Mouse (Mus musculus) CD8-positive naive resting alpha-beta T cell, adult 2 months (primary cell): ENCODE results near the gene Syce2.
"Not testable (repeated sequence)": the region's sequence is repeated elsewhere in the genome, so short reads cannot be mapped to it uniquely, and the experiment has no call there.

ENCODE experiments used
- DNase-seq, 2 experiments: peaks; one replicate each; pipeline ENCODE4 v3.0.0; 2022; ENCODE audit warnings: low read depth in 2 of 2, low spot score in 2 of 2

Syce2 gene

DNA sequence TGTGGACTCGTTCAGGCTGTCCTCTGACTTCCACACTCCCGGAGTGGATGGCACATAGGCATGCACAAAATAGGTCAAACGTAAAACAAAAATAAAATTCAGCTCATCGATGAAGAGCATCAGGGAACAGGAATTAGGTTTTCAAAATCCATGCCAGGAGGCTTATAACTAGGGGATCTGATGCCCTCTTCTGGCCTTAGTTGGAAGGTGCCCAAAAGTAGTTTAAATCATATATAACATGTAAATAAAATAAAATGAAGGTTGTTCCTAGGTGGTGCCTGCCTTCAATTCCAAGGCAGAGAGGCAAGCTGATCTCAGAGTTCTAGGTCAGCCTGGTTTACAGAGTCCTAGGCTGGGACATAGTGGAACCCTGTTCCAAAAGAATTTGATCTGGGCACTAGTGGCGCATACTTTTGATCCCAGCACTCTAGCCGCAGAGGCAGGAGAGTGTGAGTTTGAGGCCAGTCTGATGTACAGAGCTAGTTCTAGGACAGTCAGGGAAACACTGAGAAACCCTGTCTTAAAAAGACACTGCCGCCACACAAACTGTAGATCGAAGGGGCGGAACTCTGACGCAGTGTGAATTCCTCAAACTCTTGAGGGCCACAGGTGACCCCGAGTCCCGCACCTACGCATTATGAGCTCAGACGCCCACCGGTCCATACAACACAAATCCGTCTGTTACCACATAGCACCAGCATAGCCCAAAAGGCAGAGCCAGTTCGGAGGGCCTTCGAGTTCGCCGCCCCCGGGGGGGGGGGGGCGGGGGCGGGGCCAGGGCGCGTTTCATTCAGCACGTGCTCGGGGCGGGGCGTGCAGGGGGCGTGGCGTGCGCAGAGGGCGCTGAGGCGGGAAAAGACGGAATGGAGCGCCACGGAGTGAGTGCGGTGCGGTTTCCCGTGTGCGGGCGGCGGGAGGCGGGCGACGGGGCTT is at the start of gene Syce2:
Gene Syce2 (plus strand): TSS at position 736 of the 933 bp plus-strand sequence.
- DNase-seq, result peak; percentile 66 to 80

DNA sequence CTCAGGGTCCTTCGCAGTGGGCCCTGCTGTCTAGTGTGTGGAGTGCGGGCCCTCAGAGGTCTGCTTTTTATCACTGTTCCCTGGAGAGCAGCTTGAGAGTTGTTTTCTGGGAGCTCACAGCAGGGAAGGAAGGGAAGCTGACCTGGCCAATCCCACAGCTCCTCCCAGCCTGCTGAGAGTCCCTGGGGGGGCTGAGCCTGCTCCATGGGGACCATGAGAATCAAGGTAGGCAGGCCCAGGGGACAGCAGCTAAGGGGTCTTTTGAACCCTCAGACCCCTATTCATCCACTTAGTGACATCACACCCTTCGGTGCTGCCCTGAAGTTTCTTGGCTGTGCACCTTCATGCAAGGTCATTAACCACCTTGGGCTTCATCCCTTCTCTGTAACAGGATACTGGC is 49.2 kb upstream of the Syce2 start, which contains the start of gene Dand5:
Gene Dand5 (minus strand): TSS at position 101 of the 400 bp plus-strand sequence.
- DNase-seq, result no peak

DNA sequence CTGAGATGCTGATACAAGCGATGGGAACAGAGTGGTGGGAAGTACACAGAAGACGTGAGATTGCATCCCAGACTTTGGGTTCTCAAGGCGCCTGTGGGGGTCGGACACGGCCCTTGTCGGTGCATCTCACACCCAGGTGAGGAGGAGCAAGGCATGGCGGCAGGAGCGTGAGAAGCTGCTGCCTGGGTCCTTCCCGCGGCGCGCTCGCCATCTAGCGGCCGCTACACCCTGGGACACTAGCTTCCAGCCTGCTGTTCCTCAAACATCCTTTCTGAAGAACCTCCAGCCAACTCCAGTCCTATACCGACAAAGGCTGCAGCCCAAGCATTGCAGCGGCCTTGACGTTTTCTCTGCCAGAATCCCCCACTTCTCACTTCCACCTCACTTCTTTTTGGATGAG is 48.3 kb upstream of the Syce2 start:
- peak; percentile 48 to 58 for DNase-seq

GRCm38 (mm10) chr8:84825636-84826035 is 46.3 kb upstream of the Syce2 start:
- DNase-seq, result peak in 1 of 2 experiments; percentile 51

DNA sequence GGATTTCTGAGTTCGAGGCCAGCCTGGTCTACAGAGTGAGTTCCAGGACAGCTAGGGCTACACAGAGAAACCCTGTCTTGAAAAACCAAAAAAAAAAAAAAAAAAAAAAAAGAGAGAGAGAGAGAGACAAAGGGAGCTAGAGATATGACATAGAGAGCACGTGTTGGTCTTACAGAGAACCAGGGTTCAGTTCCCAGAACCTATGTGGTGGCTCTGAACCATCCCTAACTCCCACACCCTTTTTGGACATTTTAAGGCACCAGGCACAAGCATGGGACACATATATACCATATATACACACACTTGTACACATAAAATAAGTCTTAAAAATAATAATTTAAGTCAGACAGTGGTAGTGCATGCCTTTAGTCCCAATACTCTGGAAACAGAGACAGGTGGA is 45.4 kb upstream of the Syce2 start:
- not testable (repeated sequence) for DNase-seq

DNA sequence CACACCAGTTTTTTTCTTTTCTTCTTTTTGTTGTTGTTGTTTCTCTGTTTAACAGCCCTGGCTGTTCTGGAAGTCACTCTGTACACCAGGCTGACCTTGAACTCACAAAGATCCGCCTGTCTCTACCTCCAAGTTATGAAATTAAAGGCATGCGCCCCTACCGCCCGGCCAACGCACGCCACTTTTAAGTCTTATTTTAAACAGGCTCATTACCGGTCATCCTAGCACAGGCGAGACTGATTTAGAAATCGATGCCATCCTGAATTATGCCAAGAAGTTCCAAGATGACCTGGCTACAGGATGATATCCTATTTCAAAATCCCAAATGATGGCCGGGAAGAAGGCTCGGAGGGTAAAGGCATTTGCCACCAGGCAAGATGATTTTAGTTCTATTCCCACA is 40.4 kb upstream of the Syce2 start, which contains the start of gene Gadd45gip1:
Gene Gadd45gip1 (plus strand): TSS at position 33 of the 400 bp plus-strand sequence.
- DNase-seq, result peak in 1 of 2 experiments; percentile 70

GRCm38 (mm10) chr8:84832034-84832717 is 39.7 kb upstream of the Syce2 start:
- peak; percentile 73 to 83 for DNase-seq

- DNase-seq, result no peak
Observed at GRCm38 (mm10) chr8:84832759-84833742, 38.9 kb upstream of the Syce2 start.

DNA sequence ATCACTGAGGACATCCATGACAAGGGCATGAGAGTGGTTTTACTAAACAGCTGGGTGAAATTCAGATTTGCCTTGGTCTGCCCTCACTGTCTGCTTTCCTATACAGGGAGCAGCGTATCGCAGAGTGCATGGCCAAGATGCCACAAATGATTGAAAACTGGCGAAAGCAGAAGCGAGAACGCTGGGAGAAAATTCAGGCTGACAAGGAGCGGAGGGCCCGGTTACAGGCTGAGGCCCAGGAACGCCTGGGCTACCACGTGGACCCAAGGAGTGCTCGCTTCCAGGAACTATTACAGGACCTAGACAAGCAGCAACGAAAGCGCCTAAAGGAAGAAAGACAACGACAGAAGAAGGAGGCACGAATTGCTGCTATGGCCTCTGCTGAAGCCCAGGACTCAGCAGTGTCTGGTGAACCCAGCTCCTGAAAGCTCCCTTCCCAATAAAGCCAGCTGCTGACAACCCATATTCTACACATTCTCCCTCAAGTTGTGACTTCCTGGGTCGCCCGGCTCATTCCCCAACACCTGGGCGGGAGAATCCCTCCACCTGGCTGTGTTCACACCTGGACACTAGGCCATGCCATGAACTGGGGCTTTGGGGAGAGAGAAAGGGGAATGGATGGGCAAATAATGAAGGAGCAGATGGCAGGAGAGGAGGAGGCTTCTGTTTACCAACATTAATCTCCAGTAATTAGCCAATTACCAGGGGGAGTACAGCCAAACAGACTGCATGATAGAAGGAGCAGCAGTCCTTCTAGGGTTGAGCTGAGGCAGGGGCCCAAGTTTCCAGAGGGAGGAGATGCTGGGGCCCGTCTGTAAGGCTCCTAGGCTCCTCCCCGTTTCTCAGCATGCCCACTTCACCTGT is 37.7 kb upstream of the Syce2 start:
- DNase-seq, result no peak

DNA sequence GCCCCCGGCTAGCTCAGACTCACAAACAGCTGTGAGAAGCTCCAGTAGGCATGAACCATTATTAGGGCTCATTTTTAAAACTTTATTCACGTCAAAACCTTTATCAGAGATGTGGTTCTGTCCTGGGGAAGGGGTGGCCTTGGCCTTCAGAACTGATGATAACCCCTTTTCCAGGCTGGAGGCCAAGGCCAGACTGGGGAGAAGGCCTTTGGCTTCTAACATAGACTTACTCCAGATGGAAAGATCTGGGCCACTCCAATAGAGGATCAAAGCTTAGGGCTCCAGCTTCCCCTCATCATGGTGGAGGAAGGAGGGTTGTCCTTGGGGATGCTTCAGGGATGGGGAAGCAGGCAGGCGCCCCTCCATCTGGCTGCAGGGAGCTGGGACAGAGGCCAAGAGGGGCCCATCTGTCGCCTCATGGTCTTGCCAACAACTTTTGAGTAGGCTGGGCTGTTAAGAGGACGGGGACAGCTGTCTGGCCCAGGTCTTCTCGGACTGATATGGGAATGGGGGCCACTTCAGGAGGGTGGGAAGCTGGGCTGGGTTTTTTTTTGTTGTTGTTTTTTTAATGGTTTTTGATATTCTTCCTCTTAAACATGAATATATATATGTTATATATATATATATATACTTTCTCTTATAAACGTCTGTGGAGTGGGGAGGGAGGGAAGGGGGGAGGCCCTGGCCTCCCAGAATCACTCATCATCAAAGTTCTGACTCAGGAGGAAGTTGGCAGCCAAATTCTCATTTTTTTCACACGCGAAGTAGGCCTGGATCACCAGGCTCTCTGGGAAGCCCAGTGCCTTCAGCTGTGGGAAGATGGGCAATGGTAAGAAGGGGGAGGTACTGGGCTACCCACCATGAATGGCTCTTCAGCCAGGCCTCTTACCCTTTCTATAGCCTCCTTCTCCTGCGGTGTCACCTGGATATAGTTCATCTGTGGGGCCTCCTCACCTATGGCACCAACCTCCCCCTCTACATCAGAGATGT is 36.8 kb upstream of the Syce2 start:
- DNase-seq, result no peak

- no peak for DNase-seq
Observed at GRCm38 (mm10) chr8:84837149-84837911, 34.6 kb upstream of the Syce2 start.

DNA sequence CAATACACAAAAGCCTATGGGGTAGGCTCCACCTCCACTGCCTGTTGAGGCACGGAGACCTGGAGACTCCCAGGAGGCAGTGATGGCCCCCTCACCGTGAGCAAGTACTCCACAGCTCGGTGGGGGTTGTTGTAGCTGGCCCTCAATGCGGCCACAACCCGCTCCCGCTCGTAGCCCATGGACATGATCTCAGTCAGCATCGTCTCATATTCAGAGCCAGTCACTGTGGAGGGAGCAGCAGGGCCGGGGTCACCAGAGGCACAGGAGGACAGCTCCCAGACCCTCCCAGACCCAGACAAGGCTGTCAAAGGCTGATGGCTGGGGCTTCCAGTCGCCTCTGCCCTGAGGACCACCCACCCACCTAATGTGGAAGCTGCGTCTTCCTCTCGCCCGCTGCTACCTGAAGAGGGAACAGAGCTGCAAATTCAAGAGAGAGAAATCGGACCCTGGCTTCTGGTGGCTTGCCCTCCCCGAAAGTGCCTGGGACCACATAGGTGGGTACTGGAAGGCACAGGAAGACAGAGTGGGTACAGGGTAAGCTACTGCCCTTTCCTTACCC is 33.9 kb upstream of the Syce2 start:
- no peak for DNase-seq

DNA sequence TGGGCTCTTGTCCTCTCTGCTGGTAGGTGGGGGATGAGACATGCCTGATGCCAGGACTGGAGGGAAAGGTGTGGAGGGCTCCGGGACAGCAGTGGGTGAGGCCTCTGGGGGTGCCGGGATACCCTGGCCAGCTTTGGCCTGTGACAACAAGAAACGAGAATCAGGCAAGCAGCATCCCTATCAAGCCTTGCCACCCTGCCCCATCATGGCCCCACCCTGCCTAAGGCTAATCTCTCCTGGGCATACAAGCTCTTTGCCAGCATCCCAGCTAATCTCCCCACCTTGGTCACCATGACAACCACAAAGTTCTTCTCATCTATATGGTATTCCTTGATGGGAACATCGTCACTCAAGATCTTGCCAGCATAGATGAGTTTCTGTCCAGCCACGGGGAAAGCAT is 33.4 kb upstream of the Syce2 start:
- DNase-seq, result no peak

- DNase-seq, result no peak
Observed at GRCm38 (mm10) chr8:84839411-84839810, 32.5 kb upstream of the Syce2 start.

DNA sequence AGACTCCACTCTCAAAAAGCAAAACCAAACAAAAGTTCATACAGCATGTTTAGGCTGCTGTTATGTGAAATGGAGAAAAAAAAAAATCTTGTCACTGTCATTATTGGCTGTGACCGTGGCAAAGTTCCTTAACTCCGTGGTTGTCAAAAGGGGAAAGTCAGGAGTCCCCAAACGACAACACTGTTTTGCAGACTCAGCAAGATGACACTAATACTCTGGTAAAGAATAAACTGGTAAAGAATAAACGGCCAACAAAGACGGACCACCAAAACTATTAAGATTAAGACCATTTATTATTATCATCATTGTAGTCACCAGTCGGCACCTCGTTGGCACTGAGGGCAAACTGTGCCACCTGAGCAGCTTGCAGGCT is 32.0 kb upstream of the Syce2 start:
- DNase-seq, result no peak

DNA sequence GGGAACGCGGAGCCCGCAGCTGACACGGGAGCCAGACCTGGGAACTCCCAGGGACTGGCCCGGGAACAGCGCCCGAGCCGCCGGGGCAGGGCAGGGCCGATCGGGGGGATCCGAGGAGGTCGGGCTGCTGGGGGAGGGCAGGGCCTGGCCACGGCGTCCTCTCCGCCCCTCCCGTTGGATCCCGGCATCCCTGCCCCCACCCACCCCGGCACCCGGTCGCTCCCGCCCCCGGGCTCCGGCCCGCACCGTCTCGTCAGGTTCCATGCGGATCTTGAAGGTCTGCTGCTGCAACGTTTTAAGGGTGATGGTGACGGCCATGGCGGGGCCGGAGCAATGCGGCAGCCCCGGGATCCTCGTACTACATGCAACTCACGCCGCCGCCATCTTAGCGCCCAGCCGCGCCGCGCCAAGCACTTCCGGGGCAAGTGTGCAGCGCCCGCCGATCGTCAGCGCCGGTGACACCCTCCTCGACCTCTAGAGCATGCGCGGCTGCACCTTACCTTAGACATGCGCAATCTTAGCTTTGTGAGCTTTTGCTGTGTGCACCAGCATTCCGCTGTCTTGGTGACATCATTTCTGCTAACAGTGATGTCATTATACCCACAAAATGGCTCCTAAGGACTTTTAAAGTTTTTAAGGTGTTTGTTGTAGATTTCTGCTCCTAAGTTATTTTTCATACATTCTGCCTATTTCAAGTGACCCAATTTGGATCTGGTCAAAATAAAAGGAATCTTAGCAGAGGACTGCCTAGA is 31.5 kb upstream of the Syce2 start, which contains the start of gene Rad23a:
Gene Rad23a (minus strand): TSS at position 418 of the 752 bp plus-strand sequence.
- peak; percentile 88 to 91 for DNase-seq

DNA sequence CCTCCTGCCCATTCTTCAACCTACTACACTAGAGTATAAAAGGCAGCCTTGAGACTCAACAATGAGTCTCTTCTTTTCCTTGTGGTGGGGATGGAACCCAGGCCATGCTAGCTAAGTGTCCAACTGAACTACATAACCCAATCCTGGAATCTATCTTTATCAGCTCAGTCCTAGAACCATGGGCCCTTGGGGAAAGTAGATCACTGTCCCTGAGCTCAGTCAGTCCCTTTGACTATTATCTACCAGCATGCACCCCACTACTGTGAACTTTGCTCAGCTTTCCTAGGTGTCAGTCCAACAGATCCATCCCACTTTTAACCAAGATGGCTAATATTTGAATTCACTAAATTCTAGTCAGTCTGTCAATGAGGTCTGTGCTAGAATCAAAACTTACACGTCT is 30.4 kb upstream of the Syce2 start:
- DNase-seq, result no peak
